Mouse (Mus musculus) lung, postnatal 0 days (tissue): ENCODE data around the gene Cdkal1. TPM values are rescaled to one million over a fixed set of nuclear protein-coding genes. Genes with fewer than 3 reads are reported as not detected.

Experiments
- ATAC-seq: fragments of 200-750 bp; cut with Nextera tagmentation; 2 replicates; pipeline ENCODE4 v1.8.0; 2017; ENCODE audit warnings: moderate library complexity
- DNase-seq: peaks from one replicate; pipeline ENCODE4 v3.0.0-alpha.2; 2016; ENCODE audit warnings: low spot score
- H3K27ac ChIP-seq: fragments of 300-500 bp; sonication (generic); 2 replicates; pipeline ENCODE4 v1.5.1; 2014; ENCODE audit warnings: antibody characterized with exemption, mild to moderate bottlenecking, low read length, mixed read lengths
- H3K27me3 ChIP-seq: fragments of 300-500 bp; sonication (generic); replicated peaks from 2 replicates; pipeline ENCODE4 v1.6.1; 2014; ENCODE audit warnings: low read length, mixed read lengths; ENCODE audit not compliant: insufficient read depth
- H3K36me3 ChIP-seq: fragments of 300-500 bp; sonication (generic); 2 replicates; pipeline ENCODE4 v1.6.1; 2014; ENCODE audit warnings: low read length, mixed read lengths; ENCODE audit not compliant: insufficient read depth
- H3K4me1 ChIP-seq: fragments of 300-500 bp; sonication (generic); 2 replicates; pipeline ENCODE4 v1.6.1; 2014; ENCODE audit warnings: antibody characterized with exemption, low read depth, low read length, mixed read lengths; ENCODE audit not compliant: insufficient read depth
- H3K4me2 ChIP-seq: fragments of 300-500 bp; sonication (generic); replicated peaks from 2 replicates; pipeline ENCODE4 v1.6.1; 2014; ENCODE audit warnings: low read depth, mild to moderate bottlenecking, low read length, moderate library complexity, mixed read lengths
- H3K4me3 ChIP-seq: fragments of 300-500 bp; sonication (generic); 2 replicates; pipeline ENCODE4 v1.5.1; 2014; ENCODE audit warnings: low read depth, low read length
- H3K9ac ChIP-seq: fragments of 300-500 bp; sonication (generic); replicated peaks from 2 replicates; pipeline ENCODE4 v1.6.1; 2014; ENCODE audit warnings: low read depth, mild to moderate bottlenecking
- H3K9me3 ChIP-seq: fragments of 300-500 bp; sonication (generic); 2 replicates; pipeline ENCODE4 v1.6.1; 2016; ENCODE audit warnings: low read length, mixed read lengths
- CTCF ChIP-seq: IDR thresholded peaks from 2 replicates; pipeline ENCODE4 v1.5.1; 2016; ENCODE audit warnings: antibody characterized with exemption, mild to moderate bottlenecking
- EP300 ChIP-seq: IDR thresholded peaks from 2 replicates; pipeline ENCODE4 v1.6.1; 2016; ENCODE audit warnings: antibody characterized with exemption, mild to moderate bottlenecking, control low read depth
- whole genome bisulfite sequencing: fragments of 180-500 bp; shearing (Covaris S2); extraction: QIAGEN DNeasy Blood & Tissue Kit; methylation state at CpG from one replicate; pipeline ENCODE4 v1.1.7; 2014; 5-methylcytosine and 5-hydroxymethylcytosine counted together
- polyA plus RNA-seq: library from polyadenylated mRNA; unstranded; fragments of >200 nt; fragmentation: Nextera tagmentation; extraction: Ambion mirVana; gene quantifications from 2 replicates; pipeline ENCODE4 v1.2.1, GENCODE M21; 2015

Gene Cdkal1
- polyA plus RNA-seq, 1 experiment from 2014 or later, result 14.7 TPM

DNA sequence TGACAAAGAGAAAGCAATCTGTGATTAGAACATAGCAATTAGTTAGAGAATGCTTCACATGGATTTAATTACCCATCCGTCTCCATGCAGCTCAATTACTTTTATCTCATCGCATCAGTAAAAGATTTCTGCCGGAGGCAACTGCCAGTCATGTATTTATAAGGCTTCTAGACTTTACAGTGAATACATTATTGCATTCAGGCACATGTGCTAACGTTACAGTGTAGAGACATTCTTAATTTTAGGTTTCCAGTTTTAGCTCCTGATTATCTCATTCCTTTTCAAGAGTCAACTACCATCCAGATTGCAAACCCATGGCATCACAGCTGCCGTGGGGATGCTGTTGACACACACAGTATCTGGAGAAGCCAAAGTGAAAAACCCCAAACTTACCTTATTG, 289.8 kb downstream of the Cdkal1 start:
- 83% methylated on average over 5 of the region's 5 CpGs for WGBS
- H3K27me3 ChIP-seq, result no peaks in the 10 kb centered on the region
- no peak for ATAC-seq
- H3K36me3 ChIP-seq, result no peaks in the 10 kb centered on the region
- H3K4me2 ChIP-seq, result no peak overlapping the region
- no peak for DNase-seq
- H3K4me3 ChIP-seq, result no peak overlapping the region
- TF ChIP-seq EP300, result no peak
- no peak for TF ChIP-seq CTCF
- H3K27ac ChIP-seq, result no peak overlapping the region
- no peak overlapping the region for H3K9ac ChIP-seq
- no peaks in the 10 kb centered on the region for H3K4me1 ChIP-seq
- no peaks in the 10 kb centered on the region for H3K9me3 ChIP-seq

DNA sequence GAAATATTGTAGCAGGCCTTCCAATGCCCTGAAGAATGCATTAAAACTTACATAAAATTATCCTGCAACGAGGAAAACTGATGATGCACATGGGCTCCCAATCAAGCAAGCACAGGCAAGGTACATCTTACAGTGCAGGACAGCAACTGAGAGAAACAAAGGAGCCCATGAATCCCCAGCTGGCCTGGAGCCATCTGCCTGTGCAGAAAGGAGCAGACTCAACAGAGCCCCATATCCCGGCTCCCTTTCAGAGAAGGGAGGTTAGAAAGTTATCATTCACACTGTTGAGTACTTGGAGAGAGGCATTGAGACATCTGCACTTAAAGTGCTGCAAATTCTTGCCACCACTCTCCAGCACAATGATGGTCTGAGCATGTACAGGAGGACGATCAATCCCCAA, 296.3 kb downstream of the Cdkal1 start:
- H3K4me1 ChIP-seq, result no peaks in the 10 kb centered on the region
- no peak overlapping the region for H3K4me2 ChIP-seq
- H3K27ac ChIP-seq, result no peak overlapping the region
- no peak for DNase-seq
- no peaks in the 10 kb centered on the region for H3K9me3 ChIP-seq
- no peak for ATAC-seq
- no peak for TF ChIP-seq EP300
- TF ChIP-seq CTCF, result no peak
- H3K36me3 ChIP-seq, result no peaks in the 10 kb centered on the region
- no peak overlapping the region for H3K9ac ChIP-seq
- no peaks in the 10 kb centered on the region for H3K27me3 ChIP-seq
- 64% methylated on average over 3 of the region's 3 CpGs for WGBS
- H3K4me3 ChIP-seq, result no peak overlapping the region

DNA sequence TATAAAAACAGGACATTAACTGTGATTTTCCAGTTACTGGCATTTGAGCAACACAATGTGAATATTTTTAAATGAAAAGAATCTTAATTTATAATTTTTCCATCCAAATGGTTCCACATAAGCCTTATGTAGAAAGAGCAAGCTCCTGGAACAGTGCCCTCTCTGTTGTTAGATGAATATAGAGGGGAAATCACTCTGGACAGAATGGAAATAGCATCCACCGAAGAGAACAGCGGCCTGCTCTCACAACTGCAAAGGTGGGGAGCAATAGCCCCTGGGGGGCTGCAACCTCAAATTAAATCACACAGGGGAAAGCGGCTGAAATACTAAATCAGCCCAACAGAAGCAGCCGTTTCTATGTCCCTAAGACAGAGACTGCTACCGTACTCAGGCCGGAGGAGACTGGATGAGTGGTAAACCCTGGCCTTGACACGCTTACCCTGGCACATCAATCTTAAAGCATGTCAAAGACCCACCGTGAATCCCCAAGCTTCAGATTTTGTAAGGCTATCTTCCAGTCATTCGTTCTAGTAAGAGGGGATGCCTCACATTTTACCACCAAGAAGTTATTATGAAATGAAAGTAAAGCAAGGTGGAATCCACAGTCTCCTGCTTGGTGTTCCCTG, 300.2 kb downstream of the Cdkal1 start:
- Histone ChIP-seq H3K4me3 (no peak overlapping the region), H3K4me2 (no peak overlapping the region), H3K9me3 (no peaks in the 10 kb centered on the region), H3K27ac (no peak overlapping the region), H3K4me1 (no peaks in the 10 kb centered on the region), H3K27me3 (no peaks in the 10 kb centered on the region), H3K36me3 (no peaks in the 10 kb centered on the region), H3K9ac (no peak overlapping the region)
- 73% methylated on average over 9 of the region's 9 CpGs for WGBS
- DNase-seq, result peak; percentile 12
- TF ChIP-seq CTCF (no peak), EP300 (no peak)
- ATAC-seq, result no peak

DNA sequence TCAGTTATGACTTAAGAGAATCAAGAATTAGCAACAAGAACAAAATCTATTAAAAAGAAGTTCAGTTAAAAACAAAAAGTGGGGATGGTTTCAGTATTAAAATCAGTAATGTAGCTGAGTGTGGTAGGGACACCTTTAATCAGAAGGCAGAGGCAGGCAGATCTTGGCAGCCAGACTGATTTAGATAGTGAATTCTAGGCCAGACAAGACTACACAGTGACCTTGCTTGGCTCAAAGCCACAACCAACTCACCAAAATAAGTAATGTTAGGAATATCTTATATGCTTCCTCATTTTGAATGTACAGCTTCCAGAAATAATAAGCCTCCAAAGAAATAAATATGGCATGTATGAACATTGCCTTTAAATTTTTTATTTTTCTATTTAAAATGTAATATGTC, 301.7 kb downstream of the Cdkal1 start:
- Histone ChIP-seq H3K27ac (no peak overlapping the region), H3K9me3 (no peaks in the 10 kb centered on the region), H3K4me3 (no peak overlapping the region), H3K4me1 (no peaks in the 10 kb centered on the region), H3K27me3 (no peaks in the 10 kb centered on the region), H3K9ac (no peak overlapping the region), H3K36me3 (no peaks in the 10 kb centered on the region), H3K4me2 (no peak overlapping the region)
- ATAC-seq, result no peak
- DNase-seq, result no peak
- TF ChIP-seq CTCF (no peak), EP300 (no peak)

DNA sequence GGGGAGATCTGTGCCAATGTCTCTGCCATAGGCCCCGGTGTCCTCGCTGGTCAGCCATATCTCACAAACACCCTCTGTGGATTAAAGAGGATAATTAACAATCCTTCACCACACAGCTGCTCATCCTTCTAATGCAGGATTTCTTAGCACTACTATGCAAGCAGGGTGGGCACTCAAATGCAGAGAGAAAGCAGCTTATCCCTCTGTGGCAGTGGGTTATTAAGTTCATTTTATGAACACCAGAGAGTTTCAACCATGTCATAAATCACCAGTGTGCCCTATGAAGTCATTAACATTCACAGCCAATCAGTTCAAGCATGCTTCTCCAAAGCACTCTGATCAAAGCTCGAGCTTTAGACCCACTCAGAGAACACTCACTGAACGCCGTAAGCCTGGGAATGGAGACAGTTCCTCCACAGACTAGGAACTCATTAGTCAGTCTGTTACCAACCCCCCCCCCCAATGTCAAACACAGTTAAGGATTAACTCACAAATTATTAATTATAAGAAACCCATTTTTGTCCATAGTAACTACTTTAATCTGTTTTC, 303.1 kb downstream of the Cdkal1 start:
- DNase-seq, result no peak
- ATAC-seq, result no peak
- Histone ChIP-seq H3K4me1 (no peaks in the 10 kb centered on the region), H3K4me2 (no peak overlapping the region), H3K27ac (no peak overlapping the region), H3K4me3 (no peak overlapping the region), H3K36me3 (no peaks in the 10 kb centered on the region), H3K9me3 (no peaks in the 10 kb centered on the region), H3K9ac (no peak overlapping the region), H3K27me3 (no peaks in the 10 kb centered on the region)
- WGBS, result 74% methylated on average over 5 of the region's 5 CpGs
- TF ChIP-seq EP300, result no peak
- TF ChIP-seq CTCF, result no peak

DNA sequence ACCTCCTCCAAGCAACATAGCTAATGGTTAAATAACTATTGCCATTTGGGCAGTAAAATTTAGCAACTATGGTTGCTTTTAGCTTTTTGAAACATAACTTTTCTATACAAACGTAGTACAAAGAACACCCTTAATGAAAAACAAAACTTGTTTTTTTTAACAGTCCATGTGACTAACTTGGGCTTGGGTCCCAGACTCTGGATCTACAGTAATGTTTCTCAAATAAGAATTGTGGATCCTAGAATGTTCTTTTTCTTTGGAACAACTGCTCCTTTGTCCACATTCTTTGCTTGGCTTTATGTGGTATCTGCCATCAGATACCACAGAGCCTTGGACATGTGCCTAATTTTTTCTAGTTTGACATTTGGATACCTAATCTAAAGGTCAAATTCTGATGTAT, 304.6 kb downstream of the Cdkal1 start:
- TF ChIP-seq EP300 (no peak), CTCF (no peak)
- Histone ChIP-seq H3K4me3 (no peak overlapping the region), H3K36me3 (no peaks in the 10 kb centered on the region), H3K4me1 (no peaks in the 10 kb centered on the region), H3K27me3 (no peaks in the 10 kb centered on the region), H3K27ac (no peak overlapping the region), H3K9ac (no peak overlapping the region), H3K4me2 (no peak overlapping the region), H3K9me3 (no peaks in the 10 kb centered on the region)
- ATAC-seq (no peak), DNase-seq (no peak)
- 63% methylated on average over 1 of the region's 1 CpGs for WGBS

DNA sequence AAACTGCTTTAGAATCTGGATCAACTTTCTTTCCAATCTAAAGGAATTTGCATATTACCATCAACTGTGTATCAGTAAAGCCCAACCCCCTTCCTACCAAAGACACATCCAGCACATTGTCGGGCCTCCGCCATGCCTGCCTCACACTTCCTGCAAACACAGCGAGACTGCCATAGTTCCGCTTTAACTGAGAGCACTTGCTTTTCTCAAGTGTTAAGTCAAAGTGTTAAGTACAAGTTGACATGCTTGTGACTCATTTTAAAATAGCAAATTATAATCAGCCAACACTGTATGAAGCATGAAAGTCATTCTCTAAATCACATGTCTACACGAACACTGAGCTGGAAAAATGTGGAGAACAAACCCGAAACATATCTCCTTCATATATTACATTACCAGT, 305.3 kb downstream of the Cdkal1 start:
- TF ChIP-seq CTCF, result no peak
- TF ChIP-seq EP300, result no peak
- Histone ChIP-seq H3K36me3 (no peaks in the 10 kb centered on the region), H3K4me1 (no peaks in the 10 kb centered on the region), H3K4me3 (no peak overlapping the region), H3K4me2 (no peak overlapping the region), H3K27ac (no peak overlapping the region), H3K27me3 (no peaks in the 10 kb centered on the region), H3K9ac (no peak overlapping the region), H3K9me3 (no peaks in the 10 kb centered on the region)
- ATAC-seq (peak; percentile 23; the same call in 1 of the 2 replicates), DNase-seq (peak; percentile 8)
- 56% methylated on average over 6 of the region's 6 CpGs for WGBS
